Mouse (Mus musculus) embryonic facial prominence, embryonic 12.5 days (tissue): ENCODE results near the gene Naif1. TPM values are rescaled to one million over a fixed set of nuclear protein-coding genes. Genes with fewer than 3 reads are reported as not detected.
"Not testable (repeated sequence)": the region's sequence is repeated elsewhere in the genome, so short reads cannot be mapped to it uniquely, and the experiment has no call there.

Source experiments
- ATAC-seq: fragments of 200-750 bp; cut with Nextera tagmentation; 2 replicates; pipeline ENCODE4 v1.8.0; 2017; ENCODE audit not compliant: insufficient number of reproducible peaks, insufficient read depth, low FRiP score, low TSS enrichment
- H3K27ac ChIP-seq: fragments of 300-500 bp; sonication (generic); 2 replicates; pipeline ENCODE4 v1.5.1; 2016; ENCODE audit warnings: mild to moderate bottlenecking
- H3K27me3 ChIP-seq: fragments of 300-500 bp; sonication (generic); 2 replicates; pipeline ENCODE4 v1.6.1; 2016; ENCODE audit warnings: mild to moderate bottlenecking, moderate library complexity
- H3K36me3 ChIP-seq: fragments of 300-500 bp; sonication (generic); 2 replicates; pipeline ENCODE4 v1.6.1; 2016; ENCODE audit warnings: mild to moderate bottlenecking
- H3K4me1 ChIP-seq: fragments of 300-500 bp; sonication (generic); 2 replicates; pipeline ENCODE4 v1.6.1; 2016
- H3K4me2 ChIP-seq: fragments of 300-500 bp; sonication (generic); replicated peaks from 2 replicates; pipeline ENCODE4 v1.6.1; 2016; ENCODE audit warnings: mild to moderate bottlenecking, moderate library complexity
- H3K4me3 ChIP-seq: fragments of 300-500 bp; sonication (generic); 2 replicates; pipeline ENCODE4 v1.5.1; 2016; ENCODE audit warnings: mild to moderate bottlenecking
- H3K9ac ChIP-seq: fragments of 300-500 bp; sonication (generic); 2 replicates; pipeline ENCODE4 v1.6.1; 2016; ENCODE audit warnings: mild to moderate bottlenecking, moderate library complexity
- H3K9me3 ChIP-seq: fragments of 300-500 bp; sonication (generic); 2 replicates; pipeline ENCODE4 v1.6.1; 2016; ENCODE audit warnings: mild to moderate bottlenecking, moderate library complexity
- WGBS: fragments of 180-500 bp; shearing (Covaris S2); methylation state at CpG from one replicate; pipeline ENCODE4 v1.1.7; 2016; 5-methylcytosine and 5-hydroxymethylcytosine counted together
- polyA plus RNA-seq: library from polyadenylated mRNA; unstranded; fragments of >200 nt; fragmentation: Nextera tagmentation; extraction: Ambion mirVana; gene quantifications from 2 replicates; pipeline ENCODE4 v1.2.1, GENCODE M21; 2016

Gene Naif1
- polyA plus RNA-seq, 1 experiment from 2014 or later, result 6.3 TPM

- H3K4me3 ChIP-seq, result no peak overlapping the region
- no peaks in the 10 kb centered on the region for H3K4me1 ChIP-seq
- H3K9me3 ChIP-seq, result no peaks in the 10 kb centered on the region
- no peak for ATAC-seq
- WGBS, result 85% methylated on average over 6 of the region's 6 CpGs
- H3K4me2 ChIP-seq, result no peak overlapping the region
- H3K27ac ChIP-seq, result no peak overlapping the region
- no peaks in the 10 kb centered on the region for H3K36me3 ChIP-seq
- no peaks in the 10 kb centered on the region for H3K27me3 ChIP-seq
- H3K9ac ChIP-seq, result no peak overlapping the region
These were observed 20.9 kb downstream of the Naif1 start for GRCm38 (mm10) chr2:32471001-32471680.

- no peaks in the 10 kb centered on the region for H3K27me3 ChIP-seq
- no peak overlapping the region for H3K9ac ChIP-seq
- no peak overlapping the region for H3K27ac ChIP-seq
- no peak for ATAC-seq
- H3K9me3 ChIP-seq, result no peaks in the 10 kb centered on the region
- H3K4me2 ChIP-seq, result no peak overlapping the region
- no peaks in the 10 kb centered on the region for H3K4me1 ChIP-seq
- H3K36me3 ChIP-seq, result no peaks in the 10 kb centered on the region
- WGBS, result 83% methylated on average over 6 of the region's 6 CpGs
- H3K4me3 ChIP-seq, result no peak overlapping the region
These were observed 21.4 kb downstream of the Naif1 start for GRCm38 (mm10) chr2:32471681-32472061.

- not testable (repeated sequence) for H3K4me3 ChIP-seq, H3K27ac ChIP-seq, H3K4me1 ChIP-seq, ATAC-seq, H3K9me3 ChIP-seq, H3K9ac ChIP-seq, H3K36me3 ChIP-seq, H3K27me3 ChIP-seq, H3K4me2 ChIP-seq
- 92% methylated on average over 6 of the region's 9 CpGs for WGBS
These were observed 25.1 kb downstream of the Naif1 start for GRCm38 (mm10) chr2:32475361-32475760.

- no peak overlapping the region for H3K4me3 ChIP-seq
- no peaks in the 10 kb centered on the region for H3K4me1 ChIP-seq
- no peak overlapping the region for H3K9ac ChIP-seq
- H3K9me3 ChIP-seq, result no peaks in the 10 kb centered on the region
- H3K4me2 ChIP-seq, result no peak overlapping the region
- 0 out of 2 replicates have a peak overlapping the region, but pooled peaks have one; percentile 11 for H3K27ac ChIP-seq
- no peaks in the 10 kb centered on the region for H3K36me3 ChIP-seq
- no peaks in the 10 kb centered on the region for H3K27me3 ChIP-seq
- ATAC-seq, result no peak
- WGBS, result 92% methylated on average over 8 of the region's 8 CpGs
These were observed 32.1 kb downstream of the Naif1 start for GRCm38 (mm10) chr2:32482351-32482750.

GRCm38 (mm10) chr2:32483179-32483875, 33.1 kb downstream of the Naif1 start:
- Histone ChIP-seq H3K4me2 (no peak overlapping the region), H3K4me3 (no peak overlapping the region), H3K4me1 (no peaks in the 10 kb centered on the region), H3K9ac (no peak overlapping the region), H3K36me3 (no peaks in the 10 kb centered on the region), H3K9me3 (no peaks in the 10 kb centered on the region), H3K27ac (no peak overlapping the region), H3K27me3 (no peaks in the 10 kb centered on the region)
- ATAC-seq, result no peak
- 76% methylated on average over 9 of the region's 9 CpGs for WGBS

- Histone ChIP-seq H3K27me3 (no peaks in the 10 kb centered on the region), H3K9me3 (no peaks in the 10 kb centered on the region), H3K9ac (no peak overlapping the region), H3K36me3 (no peaks in the 10 kb centered on the region), H3K4me1 (no peaks in the 10 kb centered on the region), H3K4me2 (no peak overlapping the region), H3K27ac (no peak overlapping the region), H3K4me3 (no peak overlapping the region)
- WGBS, result 88% methylated on average over 6 of the region's 6 CpGs
- ATAC-seq, result peak; percentile 70; the same call in 1 of the 2 replicates
These were observed 34.7 kb downstream of the Naif1 start for GRCm38 (mm10) chr2:32484933-32485332.

GRCm38 (mm10) chr2:32485751-32486150, 35.5 kb downstream of the Naif1 start:
- Histone ChIP-seq H3K9ac (no peak overlapping the region), H3K36me3 (no peaks in the 10 kb centered on the region), H3K4me3 (no peak overlapping the region), H3K4me2 (no peak overlapping the region), H3K9me3 (no peaks in the 10 kb centered on the region), H3K27ac (no peak overlapping the region), H3K4me1 (no peaks in the 10 kb centered on the region), H3K27me3 (no peaks in the 10 kb centered on the region)
- WGBS, result 74% methylated on average over 4 of the region's 4 CpGs
- no peak for ATAC-seq

- H3K27ac ChIP-seq, result no peak overlapping the region
- WGBS, result 92% methylated on average over 9 of the region's 9 CpGs
- no peak overlapping the region for H3K4me3 ChIP-seq
- H3K9me3 ChIP-seq, result no peaks in the 10 kb centered on the region
- no peak overlapping the region for H3K4me2 ChIP-seq
- no peaks in the 10 kb centered on the region for H3K36me3 ChIP-seq
- H3K27me3 ChIP-seq, result no peaks in the 10 kb centered on the region
- H3K4me1 ChIP-seq, result no peaks in the 10 kb centered on the region
- no peak overlapping the region for H3K9ac ChIP-seq
- no peak for ATAC-seq
These were observed 35.9 kb downstream of the Naif1 start for GRCm38 (mm10) chr2:32486155-32486554.

- Histone ChIP-seq H3K4me3 (no peak overlapping the region), H3K4me2 (no peak overlapping the region), H3K4me1 (no peaks in the 10 kb centered on the region), H3K27ac (no peak overlapping the region), H3K9me3 (no peaks in the 10 kb centered on the region), H3K36me3 (no peaks in the 10 kb centered on the region), H3K9ac (no peak overlapping the region), H3K27me3 (no peaks in the 10 kb centered on the region)
- 12% methylated on average over 6 of the region's 6 CpGs for WGBS
- no peak for ATAC-seq
These were observed 36.9 kb downstream of the Naif1 start for GRCm38 (mm10) chr2:32487124-32487623.

- no peak overlapping the region for H3K27ac ChIP-seq
- H3K9ac ChIP-seq, result no peak overlapping the region
- no peak overlapping the region for H3K4me2 ChIP-seq
- no peaks in the 10 kb centered on the region for H3K9me3 ChIP-seq
- no peak overlapping the region for H3K4me3 ChIP-seq
- WGBS, result 2% methylated on average over 5 of the region's 5 CpGs
- no peaks in the 10 kb centered on the region for H3K27me3 ChIP-seq
- H3K36me3 ChIP-seq, result no peaks in the 10 kb centered on the region
- H3K4me1 ChIP-seq, result no peaks in the 10 kb centered on the region
- ATAC-seq, result no peak
These were observed 38.4 kb downstream of the Naif1 start for GRCm38 (mm10) chr2:32488679-32489078.

GRCm38 (mm10) chr2:32490730-32491129, 40.5 kb downstream of the Naif1 start:
- H3K9me3 ChIP-seq, H3K4me3 ChIP-seq, H3K4me1 ChIP-seq, H3K9ac ChIP-seq, H3K27ac ChIP-seq, H3K27me3 ChIP-seq, H3K4me2 ChIP-seq, H3K36me3 ChIP-seq, ATAC-seq: not testable (repeated sequence)

- 74% methylated on average over 2 of the region's 2 CpGs for WGBS
- Histone ChIP-seq H3K4me2 (no peak overlapping the region), H3K9me3 (no peaks in the 10 kb centered on the region), H3K9ac (no peak overlapping the region), H3K36me3 (no peaks in the 10 kb centered on the region), H3K27ac (no peak overlapping the region), H3K4me1 (no peaks in the 10 kb centered on the region), H3K27me3 (no peaks in the 10 kb centered on the region), H3K4me3 (no peak overlapping the region)
- ATAC-seq, result no peak
These were observed 42.4 kb downstream of the Naif1 start for GRCm38 (mm10) chr2:32492661-32493060.
